Mouse (Mus musculus) embryonic facial prominence, embryonic 12.5 days (tissue): ENCODE measurements around the gene Ubap1. TPM values are rescaled to one million over a fixed set of nuclear protein-coding genes. Genes with fewer than 3 reads are reported as not detected.

Experiments used
- ATAC-seq: fragments of 200-750 bp; cut with Nextera tagmentation; 2 replicates; pipeline ENCODE4 v1.8.0; 2017; ENCODE audit not compliant: insufficient number of reproducible peaks, insufficient read depth, low FRiP score, low TSS enrichment
- H3K27ac ChIP-seq: fragments of 300-500 bp; sonication (generic); 2 replicates; pipeline ENCODE4 v1.5.1; 2016; ENCODE audit warnings: mild to moderate bottlenecking
- H3K27me3 ChIP-seq: fragments of 300-500 bp; sonication (generic); 2 replicates; pipeline ENCODE4 v1.6.1; 2016; ENCODE audit warnings: mild to moderate bottlenecking, moderate library complexity
- H3K36me3 ChIP-seq: fragments of 300-500 bp; sonication (generic); 2 replicates; pipeline ENCODE4 v1.6.1; 2016; ENCODE audit warnings: mild to moderate bottlenecking
- H3K4me1 ChIP-seq: fragments of 300-500 bp; sonication (generic); 2 replicates; pipeline ENCODE4 v1.6.1; 2016
- H3K4me2 ChIP-seq: fragments of 300-500 bp; sonication (generic); replicated peaks from 2 replicates; pipeline ENCODE4 v1.6.1; 2016; ENCODE audit warnings: mild to moderate bottlenecking, moderate library complexity
- H3K4me3 ChIP-seq: fragments of 300-500 bp; sonication (generic); 2 replicates; pipeline ENCODE4 v1.5.1; 2016; ENCODE audit warnings: mild to moderate bottlenecking
- H3K9ac ChIP-seq: fragments of 300-500 bp; sonication (generic); 2 replicates; pipeline ENCODE4 v1.6.1; 2016; ENCODE audit warnings: mild to moderate bottlenecking, moderate library complexity
- H3K9me3 ChIP-seq: fragments of 300-500 bp; sonication (generic); 2 replicates; pipeline ENCODE4 v1.6.1; 2016; ENCODE audit warnings: mild to moderate bottlenecking, moderate library complexity
- WGBS: fragments of 180-500 bp; shearing (Covaris S2); methylation state at CpG from one replicate; pipeline ENCODE4 v1.1.7; 2016; 5-methylcytosine and 5-hydroxymethylcytosine counted together
- polyA plus RNA-seq: library from polyadenylated mRNA; unstranded; fragments of >200 nt; fragmentation: Nextera tagmentation; extraction: Ambion mirVana; gene quantifications from 2 replicates; pipeline ENCODE4 v1.2.1, GENCODE M21; 2016

Ubap1 gene
- polyA plus RNA-seq, 1 experiment from 2014 or later: 74.7 TPM

- H3K9me3 ChIP-seq: no peaks in the 10 kb centered on the region
- H3K9ac ChIP-seq: no peak overlapping the region
- H3K4me3 ChIP-seq: no peak overlapping the region
- no peak overlapping the region for H3K4me2 ChIP-seq
- no peak overlapping the region for H3K27ac ChIP-seq
- ATAC-seq: no peak
- no peaks in the 10 kb centered on the region for H3K27me3 ChIP-seq
- 89% methylated on average over 7 of the region's 7 CpGs for WGBS
- H3K4me1 ChIP-seq: no peaks in the 10 kb centered on the region
- H3K36me3 ChIP-seq: peaks cover 20% of the 10 kb centered on the region
These were observed 10.6 kb downstream of the Ubap1 start for GRCm38 (mm10) chr4:41359358-41359757.

GRCm38 (mm10) chr4:41361059-41361458 lies 12.3 kb downstream of the Ubap1 start:
- no peak overlapping the region for H3K9ac ChIP-seq
- 90% methylated on average over 3 of the region's 3 CpGs for WGBS
- H3K4me3 ChIP-seq: no peak overlapping the region
- no peaks in the 10 kb centered on the region for H3K9me3 ChIP-seq
- ATAC-seq: no peak
- no peaks in the 10 kb centered on the region for H3K4me1 ChIP-seq
- H3K36me3 ChIP-seq: peaks cover 13% of the 10 kb centered on the region
- H3K27ac ChIP-seq: no peak overlapping the region
- H3K4me2 ChIP-seq: no peak overlapping the region
- no peaks in the 10 kb centered on the region for H3K27me3 ChIP-seq

- Histone ChIP-seq H3K4me3 (no peak overlapping the region), H3K27me3 (no peaks in the 10 kb centered on the region), H3K36me3 (peaks cover 23% of the 10 kb centered on the region), H3K9ac (no peak overlapping the region), H3K27ac (no peak overlapping the region), H3K4me1 (no peaks in the 10 kb centered on the region), H3K4me2 (no peak overlapping the region), H3K9me3 (no peaks in the 10 kb centered on the region)
- 92% methylated on average over 4 of the region's 4 CpGs for WGBS
- ATAC-seq: no peak
These were observed 19.4 kb downstream of the Ubap1 start for GRCm38 (mm10) chr4:41368198-41368597.

GRCm38 (mm10) chr4:41369702-41370437 lies 21.1 kb downstream of the Ubap1 start:
- Histone ChIP-seq H3K27ac (no peak overlapping the region), H3K4me2 (no peak overlapping the region), H3K4me1 (no peaks in the 10 kb centered on the region), H3K9me3 (no peaks in the 10 kb centered on the region), H3K4me3 (no peak overlapping the region), H3K27me3 (no peaks in the 10 kb centered on the region), H3K36me3 (peaks cover 33% of the 10 kb centered on the region), H3K9ac (no peak overlapping the region)
- 92% methylated on average over 9 of the region's 9 CpGs for WGBS
- no peak for ATAC-seq

GRCm38 (mm10) chr4:41377567-41377966 lies 28.8 kb downstream of the Ubap1 start:
- H3K27ac ChIP-seq: no peak overlapping the region
- no peaks in the 10 kb centered on the region for H3K27me3 ChIP-seq
- no peak overlapping the region for H3K4me3 ChIP-seq
- no peak for ATAC-seq
- no peaks in the 10 kb centered on the region for H3K9me3 ChIP-seq
- no peak overlapping the region for H3K4me2 ChIP-seq
- H3K9ac ChIP-seq: no peak overlapping the region
- peaks cover 76% of the 10 kb centered on the region for H3K36me3 ChIP-seq
- no peaks in the 10 kb centered on the region for H3K4me1 ChIP-seq

- no peak overlapping the region for H3K4me3 ChIP-seq
- 95% methylated on average over 5 of the region's 5 CpGs for WGBS
- peaks cover 68% of the 10 kb centered on the region for H3K36me3 ChIP-seq
- no peaks in the 10 kb centered on the region for H3K4me1 ChIP-seq
- H3K9me3 ChIP-seq: no peaks in the 10 kb centered on the region
- no peaks in the 10 kb centered on the region for H3K27me3 ChIP-seq
- H3K27ac ChIP-seq: no peak overlapping the region
- H3K9ac ChIP-seq: no peak overlapping the region
- ATAC-seq: no peak
- H3K4me2 ChIP-seq: no peak overlapping the region
These were observed 32.6 kb downstream of the Ubap1 start for GRCm38 (mm10) chr4:41381213-41381950.

- no peak overlapping the region for H3K4me2 ChIP-seq
- H3K27me3 ChIP-seq: no peaks in the 10 kb centered on the region
- ATAC-seq: no peak
- H3K36me3 ChIP-seq: peaks cover 62% of the 10 kb centered on the region
- no peak overlapping the region for H3K4me3 ChIP-seq
- H3K9me3 ChIP-seq: no peaks in the 10 kb centered on the region
- 81% methylated on average over 1 of the region's 1 CpGs for WGBS
- no peaks in the 10 kb centered on the region for H3K4me1 ChIP-seq
- no peak overlapping the region for H3K27ac ChIP-seq
- no peak overlapping the region for H3K9ac ChIP-seq
These were observed 37.7 kb downstream of the Ubap1 start for GRCm38 (mm10) chr4:41386412-41386975.

- Histone ChIP-seq H3K4me2 (no peak overlapping the region), H3K4me1 (no peaks in the 10 kb centered on the region), H3K9me3 (no peaks in the 10 kb centered on the region), H3K27me3 (no peaks in the 10 kb centered on the region), H3K27ac (no peak overlapping the region), H3K36me3 (peaks cover 63% of the 10 kb centered on the region), H3K9ac (no peak overlapping the region), H3K4me3 (no peak overlapping the region)
- WGBS: 84% methylated on average over 7 of the region's 7 CpGs
- no peak for ATAC-seq
These were observed 39.1 kb downstream of the Ubap1 start for GRCm38 (mm10) chr4:41387755-41388469.

GRCm38 (mm10) chr4:41388616-41389015 lies 39.8 kb downstream of the Ubap1 start:
- no peaks in the 10 kb centered on the region for H3K4me1 ChIP-seq
- 83% methylated on average over 5 of the region's 5 CpGs for WGBS
- ATAC-seq: no peak

GRCm38 (mm10) chr4:41389240-41389639 lies 40.4 kb downstream of the Ubap1 start:
- no peak for ATAC-seq
- WGBS: 79% methylated on average over 5 of the region's 5 CpGs
- Histone ChIP-seq H3K9ac (no peak overlapping the region), H3K4me2 (no peak overlapping the region), H3K27me3 (no peaks in the 10 kb centered on the region), H3K27ac (no peak overlapping the region), H3K4me3 (no peak overlapping the region), H3K4me1 (no peaks in the 10 kb centered on the region), H3K36me3 (peaks cover 68% of the 10 kb centered on the region), H3K9me3 (no peaks in the 10 kb centered on the region)

More at GRCm38 (mm10) chr4:41388616-41389015, 39.8 kb downstream of the Ubap1 start:
- no peaks in the 10 kb centered on the region for H3K9me3 ChIP-seq
- H3K4me2 ChIP-seq: no peak overlapping the region
- no peak overlapping the region for H3K27ac ChIP-seq
- H3K36me3 ChIP-seq: peaks cover 65% of the 10 kb centered on the region
- H3K27me3 ChIP-seq: no peaks in the 10 kb centered on the region
- no peak overlapping the region for H3K4me3 ChIP-seq
- H3K9ac ChIP-seq: no peak overlapping the region

- Histone ChIP-seq H3K27me3 (no peaks in the 10 kb centered on the region), H3K27ac (no peak overlapping the region), H3K9ac (no peak overlapping the region), H3K36me3 (peaks cover 75% of the 10 kb centered on the region), H3K4me2 (no peak overlapping the region), H3K4me3 (no peak overlapping the region), H3K9me3 (no peaks in the 10 kb centered on the region), H3K4me1 (no peaks in the 10 kb centered on the region)
- ATAC-seq: no peak; the same call in 1 of the 2 replicates
- 32% methylated on average over 3 of the region's 3 CpGs for WGBS
These were observed 41.3 kb downstream of the Ubap1 start for GRCm38 (mm10) chr4:41390122-41390521.
